Mouse (Mus musculus): ENCODE measurements around the gene Ptma. TPM values are rescaled to one million over a fixed set of nuclear protein-coding genes. Genes with fewer than 3 reads are reported as not detected.
A peak's percentile ranks its signal among the peaks of the same experiment; 100 is the strongest.
"Not testable (repeated sequence)": the region's sequence is repeated elsewhere in the genome, so short reads cannot be mapped to it uniquely, and the experiment has no call there.

Ptma gene
- polyA plus RNA-seq, 1 experiment from 2014 or later = 2,193 TPM

DNA sequence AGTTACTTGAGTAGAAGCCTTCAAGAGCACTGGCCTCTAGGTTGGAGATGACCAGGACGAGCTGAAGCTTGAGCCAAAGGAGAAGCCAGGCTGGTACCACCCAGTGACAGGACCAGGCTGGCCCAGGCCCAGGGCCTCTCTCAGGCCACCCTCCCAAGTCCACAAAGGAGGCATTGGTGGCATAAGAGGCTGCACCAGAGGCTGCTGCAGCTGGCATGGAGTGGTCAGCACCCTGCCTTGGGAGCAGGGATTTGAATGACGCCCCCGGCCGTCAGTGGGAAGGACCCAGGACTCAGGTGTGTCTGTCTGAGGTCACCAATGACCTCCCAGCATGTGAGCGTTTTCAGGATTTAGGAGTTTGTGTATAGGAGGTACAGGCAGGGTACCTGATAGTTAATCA is 18.7 kb upstream of the Ptma start:
- Histone ChIP-seq H3K9ac (peak overlapping the region; percentile 24; the same call in 1 of the 2 replicates), H3K4me1 (replicated peaks) (peaks cover 53% of the 10 kb centered on the region), H3K36me3 (no peaks in the 10 kb centered on the region), H3K27me3 (no peaks in the 10 kb centered on the region), H3K9me3 (no peaks in the 10 kb centered on the region), H3K27ac (no peak overlapping the region), H3K4me2 (no peak overlapping the region), H3K4me3 (no peak overlapping the region)
- no peak for ATAC-seq (ENCODE audit: low FRiP score)
- 93% methylated on average over 5 of the region's 5 CpGs for WGBS

DNA sequence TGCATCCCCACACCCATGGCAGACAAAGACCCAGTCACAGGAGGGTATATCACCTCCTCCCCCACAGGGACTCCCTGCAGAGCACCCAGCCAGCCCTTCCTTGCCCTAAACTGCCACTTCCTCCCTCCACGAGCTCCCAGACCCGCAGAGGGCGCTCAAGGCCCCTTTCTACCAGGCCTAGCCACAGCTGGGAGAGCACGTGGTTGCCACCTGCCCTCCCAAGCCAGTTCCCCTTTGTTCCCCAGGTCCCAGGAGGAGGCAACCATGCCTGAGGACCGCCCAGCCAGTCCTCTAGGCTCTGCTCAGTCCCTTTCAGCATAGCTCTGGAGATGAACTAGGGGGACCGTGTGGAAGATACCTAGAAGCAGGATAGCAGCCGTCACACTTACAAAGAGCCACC is 17.1 kb upstream of the Ptma start:
- no peak overlapping the region for H3K9ac ChIP-seq
- H3K4me2 ChIP-seq = no peak overlapping the region
- no peaks in the 10 kb centered on the region for H3K27me3 ChIP-seq
- no peaks in the 10 kb centered on the region for H3K36me3 ChIP-seq
- H3K4me3 ChIP-seq = no peak overlapping the region
- ATAC-seq (ENCODE audit: low FRiP score) = peak; percentile 6; the same call in 1 of the 2 replicates
- peak overlapping the region; percentile 70 for H3K27ac ChIP-seq
- peaks cover 43% of the 10 kb centered on the region for H3K4me1 ChIP-seq (replicated peaks)
- 5% methylated on average over 7 of the region's 7 CpGs for WGBS
- no peaks in the 10 kb centered on the region for H3K9me3 ChIP-seq

DNA sequence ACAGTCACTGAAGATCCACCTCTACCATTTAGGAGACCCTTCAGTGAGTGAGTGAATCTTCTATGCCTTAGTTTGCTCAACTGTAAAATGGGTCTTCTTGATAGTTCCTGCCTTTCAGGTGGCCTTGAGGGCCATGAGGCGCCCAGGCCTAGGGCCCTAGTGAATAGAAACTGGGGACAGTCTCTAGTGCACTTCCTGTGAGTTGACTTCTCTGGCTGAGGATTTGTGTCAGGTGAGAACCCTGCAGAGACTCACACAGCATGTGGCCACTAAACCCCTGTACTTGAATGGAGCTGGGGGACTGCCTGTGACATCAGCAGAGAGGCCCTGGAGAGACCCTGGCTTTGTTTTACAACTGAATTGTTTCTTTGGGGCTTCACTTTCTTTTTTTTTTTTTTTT is 16.3 kb upstream of the Ptma start:
- ATAC-seq (ENCODE audit: low FRiP score) = no peak
- no peaks in the 10 kb centered on the region for H3K27me3 ChIP-seq
- H3K4me1 ChIP-seq (replicated peaks) = peaks cover 34% of the 10 kb centered on the region
- WGBS = 96% methylated on average over 1 of the region's 1 CpGs
- peak overlapping the region; percentile 77 for H3K27ac ChIP-seq
- H3K9me3 ChIP-seq = no peaks in the 10 kb centered on the region
- no peaks in the 10 kb centered on the region for H3K36me3 ChIP-seq
- H3K4me2 ChIP-seq = no peak overlapping the region
- H3K4me3 ChIP-seq = no peak overlapping the region
- H3K9ac ChIP-seq = no peak overlapping the region

DNA sequence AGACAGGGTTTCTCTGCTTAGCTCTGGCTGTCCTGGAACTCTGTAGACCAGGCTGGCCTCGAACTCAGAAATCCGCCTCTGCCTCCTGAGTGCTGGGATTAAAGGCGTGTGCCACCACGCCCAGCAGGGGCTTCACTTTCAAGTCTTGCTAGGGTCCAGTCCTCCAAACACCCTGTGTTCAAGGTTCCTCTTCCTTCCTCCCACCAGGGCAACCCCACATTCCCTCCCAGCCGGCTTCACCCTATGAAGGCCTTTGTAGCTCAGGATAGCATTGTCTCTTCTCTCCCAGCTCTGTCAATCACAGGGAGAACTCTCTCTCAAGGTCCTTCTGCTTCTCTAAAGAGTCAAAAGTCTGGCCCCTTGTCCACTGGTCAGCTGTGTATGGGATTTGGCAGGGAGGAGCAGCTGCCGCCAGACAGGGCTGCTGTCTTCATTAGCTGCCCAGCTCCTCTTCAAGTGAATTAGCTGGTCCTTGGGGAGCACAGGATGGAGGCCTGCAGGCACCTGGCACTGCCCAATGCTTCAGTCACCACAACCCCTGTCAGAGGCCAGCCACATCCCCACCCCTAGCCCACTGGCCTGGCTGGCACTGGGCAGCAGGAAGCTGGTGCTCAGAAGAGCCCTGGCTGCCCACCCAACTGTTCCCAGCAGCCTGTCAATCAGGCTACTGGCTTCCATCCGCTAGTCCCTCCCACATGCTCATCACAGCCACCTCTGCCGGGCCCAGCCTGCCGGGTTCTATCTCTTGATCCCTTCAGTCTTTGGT is 15.7 kb upstream of the Ptma start:
- H3K36me3 ChIP-seq = no peaks in the 10 kb centered on the region
- 40% methylated on average over 9 of the region's 9 CpGs for WGBS
- peak; percentile 22; the same call in 1 of the 2 replicates for ATAC-seq (ENCODE audit: low FRiP score)
- no peak overlapping the region for H3K4me2 ChIP-seq
- H3K9me3 ChIP-seq = no peaks in the 10 kb centered on the region
- H3K4me1 ChIP-seq (replicated peaks) = peaks cover 29% of the 10 kb centered on the region
- peak overlapping the region; percentile 77 for H3K27ac ChIP-seq
- no peaks in the 10 kb centered on the region for H3K27me3 ChIP-seq
- H3K4me3 ChIP-seq = no peak overlapping the region
- H3K9ac ChIP-seq = no peak overlapping the region; the same call in 1 of the 2 replicates

DNA sequence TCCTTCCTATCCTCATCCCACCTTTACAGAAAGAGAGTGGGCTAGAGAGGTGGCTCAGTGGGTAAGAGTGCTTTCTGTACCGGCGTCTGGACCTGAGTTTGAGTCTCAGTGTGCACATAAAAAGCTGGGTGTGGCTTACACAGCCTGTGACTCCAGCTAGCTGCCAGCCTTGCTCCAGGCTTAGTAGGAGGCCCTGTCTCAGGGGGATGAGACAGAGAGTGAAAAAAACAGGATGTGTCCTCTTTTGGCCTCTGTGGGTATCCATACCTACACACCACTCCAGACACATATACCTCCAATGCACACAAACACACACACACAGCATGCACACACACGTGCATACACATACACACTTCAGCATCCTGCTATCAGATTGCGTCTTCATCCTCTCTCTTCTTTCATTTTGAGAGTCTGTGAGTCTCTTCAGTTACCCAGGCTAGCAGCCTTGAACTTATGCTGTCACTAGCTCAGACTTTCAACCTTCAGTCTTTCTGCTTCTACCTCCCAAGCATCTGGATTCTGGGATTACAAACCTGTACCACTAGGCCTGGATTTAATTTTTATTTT is 14.3 kb upstream of the Ptma start:
- WGBS = 79% methylated on average over 4 of the region's 4 CpGs
- no peak for ATAC-seq (ENCODE audit: low FRiP score)
- Histone ChIP-seq H3K4me3 (no peak overlapping the region), H3K27ac (0 out of 2 replicates have a peak overlapping the region, but pooled peaks have one; percentile 44), H3K36me3 (no peaks in the 10 kb centered on the region), H3K27me3 (no peaks in the 10 kb centered on the region), H3K4me1 (replicated peaks) (peaks cover 20% of the 10 kb centered on the region), H3K9ac (no peak overlapping the region), H3K4me2 (no peak overlapping the region), H3K9me3 (no peaks in the 10 kb centered on the region)

DNA sequence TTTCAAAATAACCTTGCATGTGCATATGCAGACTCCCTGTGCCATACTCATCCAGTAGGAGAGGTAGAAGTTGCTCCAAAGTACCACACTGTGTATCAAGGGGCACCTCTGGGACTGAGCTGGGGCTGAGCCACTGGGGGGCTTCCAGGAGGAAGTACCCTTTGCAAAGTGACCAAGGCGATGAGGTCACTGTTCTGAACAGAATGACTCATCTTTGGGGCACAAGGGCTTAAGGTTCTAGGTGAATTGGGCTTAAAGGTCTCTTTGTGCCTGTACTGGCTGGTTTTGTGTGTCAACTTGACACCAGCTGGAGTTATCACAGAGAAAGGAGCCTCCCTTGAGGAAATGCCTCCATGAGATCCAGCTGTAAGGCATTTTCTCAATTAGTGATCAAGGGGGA is 13.5 kb upstream of the Ptma start:
- ATAC-seq (ENCODE audit: low FRiP score); H3K36me3 ChIP-seq; H3K4me3 ChIP-seq; H3K9me3 ChIP-seq; H3K27ac ChIP-seq; H3K4me2 ChIP-seq; H3K9ac ChIP-seq; H3K27me3 ChIP-seq: not testable (repeated sequence)
- 85% methylated on average over 1 of the region's 1 CpGs for WGBS
- H3K4me1 ChIP-seq (replicated peaks) = peaks cover 20% of the 10 kb centered on the region

DNA sequence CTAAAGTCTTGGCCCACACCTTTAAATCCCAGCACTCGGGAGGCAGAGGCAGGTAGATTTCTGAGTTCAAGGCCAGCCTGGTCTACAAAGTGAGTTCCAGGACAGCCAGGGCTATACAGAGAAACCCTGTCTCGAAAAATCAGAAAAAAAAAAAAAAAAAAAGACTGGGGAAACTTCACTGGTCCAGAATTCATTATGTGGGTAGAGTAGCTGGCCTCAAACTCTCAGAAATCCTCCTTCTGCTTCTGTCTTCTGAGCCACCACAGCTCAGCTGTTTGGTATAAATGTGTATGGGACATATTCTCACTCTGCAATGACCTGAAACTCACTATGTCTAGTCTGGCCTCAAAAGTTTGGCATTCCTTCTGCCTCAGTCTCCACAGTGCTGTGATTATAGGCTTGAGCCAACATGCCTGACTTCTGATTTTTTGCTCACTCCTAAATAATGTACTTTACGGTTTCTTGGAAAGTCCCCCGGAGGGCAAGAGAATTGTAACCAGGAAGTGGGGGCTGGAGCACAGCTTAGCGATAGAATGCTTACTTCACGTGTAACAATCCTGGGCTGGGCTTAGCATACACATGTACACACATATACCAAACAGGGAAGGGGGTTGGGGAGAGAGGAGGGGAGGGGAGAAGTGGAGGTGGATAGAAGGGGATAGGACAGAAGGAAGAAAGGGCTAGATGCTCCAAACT is 10.7 kb upstream of the Ptma start:
- Histone ChIP-seq H3K4me2 (no peak overlapping the region), H3K27ac (no peak overlapping the region), H3K36me3 (no peaks in the 10 kb centered on the region), H3K9me3 (no peaks in the 10 kb centered on the region), H3K27me3 (no peaks in the 10 kb centered on the region), H3K4me3 (no peak overlapping the region), H3K9ac (no peak overlapping the region), H3K4me1 (replicated peaks) (peaks cover 8% of the 10 kb centered on the region)
- no peak for ATAC-seq (ENCODE audit: low FRiP score)
- 75% methylated on average over 6 of the region's 6 CpGs for WGBS

DNA sequence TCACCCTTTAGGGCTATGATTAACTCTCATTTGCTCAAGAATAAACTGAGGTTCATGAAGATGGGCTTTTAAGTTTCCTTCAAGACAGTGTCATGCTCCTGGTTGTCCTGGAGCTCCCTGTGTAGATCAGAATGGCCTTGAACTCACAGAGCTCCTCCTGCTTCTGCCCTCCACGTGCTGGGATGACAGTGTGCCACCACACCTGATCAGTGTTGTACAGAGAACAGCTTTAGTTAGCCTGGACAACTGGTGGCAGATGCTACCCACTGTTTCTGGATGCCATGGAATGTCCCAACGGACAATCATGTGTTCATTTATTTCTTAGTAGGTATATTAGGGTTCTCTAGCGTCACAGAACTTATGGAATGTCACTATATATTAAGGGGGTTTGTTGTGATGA is 9.4 kb upstream of the Ptma start:
- no peak for ATAC-seq (ENCODE audit: low FRiP score)
- no peaks in the 10 kb centered on the region for H3K36me3 ChIP-seq
- whole genome bisulfite sequencing = 75% methylated on average over 3 of the region's 3 CpGs

DNA sequence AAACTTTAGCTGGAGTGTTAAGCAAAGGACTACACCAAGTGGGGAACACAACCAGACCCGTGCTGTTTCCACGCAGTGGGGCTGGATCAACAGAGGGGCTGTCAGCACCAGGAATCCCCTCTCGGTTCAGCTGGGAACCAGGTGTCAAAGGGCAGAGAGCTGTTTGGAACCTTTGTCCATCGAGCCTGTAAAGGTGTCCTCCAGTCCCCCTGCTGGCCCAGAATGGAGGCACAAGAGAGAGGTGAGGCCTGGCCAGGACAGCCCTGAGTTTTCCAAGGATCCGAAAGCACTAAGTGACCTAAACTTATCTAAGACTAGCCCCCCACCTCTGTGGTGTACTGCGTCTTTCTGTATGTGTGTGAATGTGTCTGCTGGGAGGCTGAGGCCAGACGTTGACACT is 6.2 kb upstream of the Ptma start:
- H3K36me3 ChIP-seq = no peaks in the 10 kb centered on the region
- H3K27ac ChIP-seq = no peak overlapping the region
- WGBS = 41% methylated on average over 7 of the region's 7 CpGs
- H3K27me3 ChIP-seq = no peaks in the 10 kb centered on the region
- no peak overlapping the region for H3K4me3 ChIP-seq
- H3K4me1 ChIP-seq (replicated peaks) = peaks cover 23% of the 10 kb centered on the region
- no peak overlapping the region for H3K4me2 ChIP-seq
- H3K9me3 ChIP-seq = no peaks in the 10 kb centered on the region
- ATAC-seq (ENCODE audit: low FRiP score) = no peak
- no peak overlapping the region for H3K9ac ChIP-seq

More for the DNA sequence above, 9.4 kb upstream of the Ptma start:
- H3K9me3 ChIP-seq = no peaks in the 10 kb centered on the region
- H3K9ac ChIP-seq = no peak overlapping the region
- no peak overlapping the region for H3K4me3 ChIP-seq
- no peak overlapping the region for H3K27ac ChIP-seq
- no peaks in the 10 kb centered on the region for H3K27me3 ChIP-seq
- H3K4me2 ChIP-seq = no peak overlapping the region
- peaks cover 2% of the 10 kb centered on the region for H3K4me1 ChIP-seq (replicated peaks)

DNA sequence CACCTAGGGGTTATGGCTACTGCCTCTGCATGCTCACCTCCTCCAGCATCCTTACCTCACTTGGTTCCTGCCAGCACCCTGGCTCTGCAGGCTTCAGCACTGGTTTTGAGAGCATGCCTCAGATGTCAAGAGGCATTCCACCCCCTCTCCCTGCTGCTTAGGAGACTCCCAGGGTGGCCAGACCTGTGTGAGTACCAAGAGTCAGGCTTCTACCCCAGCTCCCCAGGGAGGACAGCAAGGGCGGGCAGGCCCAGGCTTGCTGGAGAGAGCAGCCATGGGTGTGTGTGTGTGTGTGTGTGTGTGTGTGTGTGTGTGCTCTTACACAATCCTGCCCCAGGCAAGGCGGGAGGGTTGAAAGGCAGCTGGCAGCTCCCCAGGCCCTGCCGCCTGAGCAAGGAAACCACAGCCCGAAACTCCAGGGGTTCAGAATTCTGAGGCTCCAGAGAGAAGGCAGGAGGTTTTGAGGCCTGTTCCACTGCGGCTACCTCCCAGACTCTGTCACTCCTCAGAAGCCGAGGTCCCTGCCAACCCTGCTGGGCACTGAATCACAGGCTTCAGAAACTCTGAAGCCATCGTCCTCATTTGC is 4.1 kb upstream of the Ptma start:
- Histone ChIP-seq H3K36me3 (no peaks in the 10 kb centered on the region), H3K4me3 (no peak overlapping the region), H3K9ac (peak overlapping the region; percentile 53; the same call in 1 of the 2 replicates), H3K27me3 (no peaks in the 10 kb centered on the region), H3K27ac (peak overlapping the region; percentile 45), H3K4me1 (replicated peaks) (peaks cover 23% of the 10 kb centered on the region), H3K4me2 (no peak overlapping the region), H3K9me3 (no peaks in the 10 kb centered on the region)
- WGBS = 40% methylated on average over 7 of the region's 7 CpGs
- no peak for ATAC-seq (ENCODE audit: low FRiP score)

DNA sequence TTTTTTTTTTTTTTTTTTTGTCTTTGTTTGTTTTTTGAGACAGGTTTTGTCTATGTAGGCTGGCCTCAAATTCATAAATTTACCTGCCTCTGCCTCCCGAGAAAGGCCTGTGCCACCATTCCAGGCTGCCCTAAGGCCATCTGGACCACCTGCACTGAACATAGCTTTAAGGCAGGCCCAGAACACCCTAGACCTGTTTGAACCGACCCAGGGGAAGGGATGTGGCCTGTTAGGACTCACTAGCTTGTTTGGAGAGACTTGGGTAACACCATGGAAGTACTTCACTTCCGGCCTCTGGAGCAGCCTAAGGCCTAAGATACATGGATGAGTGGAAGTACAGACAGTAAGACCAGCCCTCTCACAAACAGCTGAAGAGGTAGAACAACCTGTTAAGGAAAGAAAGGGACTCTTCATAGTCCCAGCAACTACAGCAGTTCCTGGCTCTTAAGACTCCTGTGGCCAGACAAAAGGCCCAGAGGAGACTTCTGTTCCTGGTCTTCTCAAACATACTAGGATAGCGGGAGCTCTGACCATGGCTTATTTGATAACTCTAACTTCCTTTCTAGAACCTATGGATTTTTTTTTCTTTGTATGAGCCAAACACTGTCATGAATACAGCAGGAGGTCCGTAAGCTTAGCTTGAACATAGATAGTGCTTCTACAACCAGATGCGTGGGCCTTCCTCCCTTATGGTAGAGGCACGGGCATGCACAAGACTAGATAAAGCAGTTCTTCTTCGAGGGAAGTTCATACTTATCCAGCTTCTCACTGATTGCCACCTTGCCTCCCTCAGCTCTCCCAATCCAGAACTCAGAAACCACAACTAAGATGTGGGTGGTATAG is 2.5 kb upstream of the Ptma start:
- H3K36me3 ChIP-seq = peaks cover 3% of the 10 kb centered on the region; the same call in 1 of the 2 replicates
- peak overlapping the region; percentile 74 for H3K9ac ChIP-seq
- peak overlapping the region; percentile 99; the same call in 1 of the 2 replicates for H3K4me3 ChIP-seq
- no peak for ATAC-seq (ENCODE audit: low FRiP score)
- peak overlapping the region; percentile 100 for H3K27ac ChIP-seq
- H3K9me3 ChIP-seq = no peaks in the 10 kb centered on the region
- H3K4me2 ChIP-seq = peak overlapping the region; percentile 80
- H3K4me1 ChIP-seq (replicated peaks) = peaks cover 28% of the 10 kb centered on the region
- 90% methylated on average over 8 of the region's 8 CpGs for WGBS
- H3K27me3 ChIP-seq = no peaks in the 10 kb centered on the region
